ENCODE assay signal across 8 mouse cellular contexts in the genomic region with DNA sequence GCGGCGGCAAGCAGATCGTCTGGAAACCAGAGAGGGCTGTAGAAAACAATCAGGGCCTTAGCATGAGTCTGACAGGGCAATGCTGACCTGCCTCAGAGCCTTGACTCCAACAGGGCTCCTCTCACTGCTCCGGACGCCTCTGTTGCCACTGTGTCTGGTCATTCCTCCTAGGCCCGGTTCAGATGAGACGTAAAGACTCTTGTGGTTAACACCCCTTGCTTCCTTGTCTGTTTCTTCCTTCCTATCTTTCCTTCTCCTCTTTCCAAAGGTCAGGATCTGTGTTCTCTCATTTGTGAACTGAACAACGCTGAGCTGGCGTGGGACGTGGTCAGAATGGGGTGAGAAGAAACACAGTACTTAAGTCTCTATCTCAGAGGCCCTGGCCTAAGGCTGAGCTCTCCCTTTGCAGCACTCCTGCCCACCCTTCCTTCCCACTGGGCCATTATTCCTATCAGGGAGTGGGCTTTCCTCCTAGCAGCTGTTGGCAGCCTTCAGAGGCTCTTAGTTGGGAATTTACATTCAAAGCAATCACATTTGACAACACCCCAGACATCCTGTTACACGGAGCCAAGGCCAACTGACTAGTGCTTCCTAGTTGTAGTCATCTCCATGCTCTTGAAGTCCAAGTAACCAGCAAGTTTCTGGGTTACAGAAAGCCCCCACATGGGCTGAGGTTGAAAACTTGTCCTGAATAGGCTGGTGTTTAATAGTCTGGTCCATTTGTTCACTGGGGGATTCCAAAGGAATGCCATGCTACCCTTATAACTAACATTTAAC. TPM values are rescaled to one million over a fixed set of nuclear protein-coding genes. Genes with fewer than 3 reads are reported as not detected.
DNase-seq lines count a peak whose midpoint lies in the region; ATAC-seq and TF ChIP-seq lines count a peak whose summit lies in the region.

No protein-coding gene starts in this region.

- no peak for ATAC-seq in heart, embryonic 11.5 days (replicated peaks; ENCODE audit: insufficient number of reproducible peaks, low FRiP score, low TSS enrichment)
- ATAC-seq in forebrain, embryonic 15.5 days (replicated peaks) = no peak
- ATAC-seq in liver, embryonic 14.5 days (ENCODE audit: insufficient read depth) = no peak

- H3K36me3 ChIP-seq in heart, embryonic 11.5 days (ENCODE audit: control insufficient read depth, insufficient read depth, low read length) = peaks cover 21% of the 10 kb centered on the region
- H3K36me3 ChIP-seq in E14TG2a.4 (ENCODE audit: insufficient read depth, low read length) = peaks cover 17% of the 10 kb centered on the region
- peaks cover 33% of the 10 kb centered on the region for H3K36me3 ChIP-seq in forebrain, embryonic 15.5 days
- no peaks in the 10 kb centered on the region for H3K36me3 ChIP-seq in liver, embryonic 14.5 days (replicated peaks; ENCODE audit: control insufficient read depth, insufficient read depth, low read depth)

- DNase-seq in heart, adult 11 months = no peak
- no peak for DNase-seq in liver, embryonic 14.5 days (ENCODE audit: low read depth in 3 of 3, low spot score in 3 of 3)
- no peak for DNase-seq in urinary bladder, postnatal 36 days (ENCODE audit: low spot score in 2 of 2)
- no peak for DNase-seq in gastrocnemius, adult 18-20 months (ENCODE audit: low spot score)
- DNase-seq in cerebellum, postnatal 36 days = no peak

- H3K4me2 ChIP-seq in heart, embryonic 11.5 days = peak overlapping the region; percentile 89
- peak overlapping the region; percentile 67 for H3K4me2 ChIP-seq in forebrain, embryonic 15.5 days (replicated peaks)
- peak overlapping the region; percentile 77 for H3K4me2 ChIP-seq in liver, embryonic 14.5 days (ENCODE audit: low read depth)

- no peak for TF ChIP-seq EP300 in liver, embryonic 14.5 days (IDR thresholded peaks at IDR 0.05; ENCODE audit: low read depth)

- no peak overlapping the region for H3K27ac ChIP-seq in heart, embryonic 11.5 days (ENCODE audit: low read depth, low read length)
- no peak overlapping the region for H3K27ac ChIP-seq in forebrain, embryonic 15.5 days (replicated peaks)
- no peak overlapping the region for H3K27ac ChIP-seq in liver, embryonic 14.5 days

- 80% methylated on average over 11 of the region's 11 CpGs for WGBS in heart, embryonic 11.5 days (ENCODE audit: insufficient replicate concordance)
- 95% methylated on average over 11 of the region's 11 CpGs for WGBS in forebrain, embryonic 15.5 days
- WGBS in liver, embryonic 14.5 days (ENCODE audit: insufficient replicate concordance) = 64% methylated on average over 11 of the region's 11 CpGs

- H3K9ac ChIP-seq in heart, embryonic 11.5 days (ENCODE audit: low read depth, low read length) = no peak overlapping the region
- no peak overlapping the region for H3K9ac ChIP-seq in forebrain, embryonic 15.5 days (replicated peaks)
- no peak overlapping the region for H3K9ac ChIP-seq in liver, embryonic 14.5 days (replicated peaks)

- H3K4me1 ChIP-seq in heart, embryonic 11.5 days (ENCODE audit: control insufficient read depth, insufficient read depth, low read length) = peaks cover 7% of the 10 kb centered on the region; the same call in 1 of the 2 replicates
- peaks cover 28% of the 10 kb centered on the region for H3K4me1 ChIP-seq in E14TG2a.4 (replicated peaks; ENCODE audit: low read depth, low read length)
- H3K4me1 ChIP-seq in forebrain, embryonic 15.5 days = peaks cover 16% of the 10 kb centered on the region
- H3K4me1 ChIP-seq in liver, embryonic 14.5 days (replicated peaks; ENCODE audit: control insufficient read depth in 2 of 2, insufficient read depth in 2 of 2, low read length in 1 of 2) = peaks cover 0 to 21% of the 10 kb centered on the region in 2 experiments; a peak in 3 of 4 replicates

- H3K27me3 ChIP-seq in heart, embryonic 11.5 days (ENCODE audit: control insufficient read depth, insufficient read depth, low read length) = no peaks in the 10 kb centered on the region
- H3K27me3 ChIP-seq in E14TG2a.4 (ENCODE audit: insufficient read depth, low read length) = peaks cover 23% of the 10 kb centered on the region
- no peaks in the 10 kb centered on the region for H3K27me3 ChIP-seq in forebrain, embryonic 15.5 days
- H3K27me3 ChIP-seq in liver, embryonic 14.5 days (ENCODE audit: control insufficient read depth, insufficient read depth, low read length) = no peaks in the 10 kb centered on the region

- H3K4me3 ChIP-seq in heart, embryonic 11.5 days (ENCODE audit: low read depth, low read length) = peak overlapping the region; percentile 92; the same call in 1 of the 2 replicates
- peak overlapping the region; percentile 91; the same call in 1 of the 2 replicates for H3K4me3 ChIP-seq in E14TG2a.4 (replicated peaks; ENCODE audit: low read length)
- H3K4me3 ChIP-seq in forebrain, embryonic 15.5 days = peak overlapping the region; percentile 61
- H3K4me3 ChIP-seq in liver, embryonic 14.5 days (ENCODE audit: insufficient read depth in 1 of 2, low read depth in 2 of 2, low read length in 2 of 2) = peak overlapping the region in 1 of 2 experiments; percentile 60; a peak in 2 of 4 replicates

- no peak for TF ChIP-seq CTCF in E14TG2a.4 (conservative IDR thresholded peaks at IDR 0.05; ENCODE audit: low read length)
- no peak for TF ChIP-seq CTCF in liver, embryonic 14.5 days (IDR thresholded peaks at IDR 0.05; ENCODE audit: low read depth)

- no peaks in the 10 kb centered on the region; the same call in 1 of the 2 replicates for H3K9me3 ChIP-seq in heart, embryonic 11.5 days (replicated peaks; ENCODE audit: control insufficient read depth, low read length)
- no peaks in the 10 kb centered on the region for H3K9me3 ChIP-seq in E14TG2a.4 (ENCODE audit: low read length)
- no peaks in the 10 kb centered on the region; the same call in 1 of the 2 replicates for H3K9me3 ChIP-seq in forebrain, embryonic 15.5 days
- no peaks in the 10 kb centered on the region for H3K9me3 ChIP-seq in liver, embryonic 14.5 days (ENCODE audit: control insufficient read depth, low read length)

RNA-seq across cellular contexts. Expression of gene Mcfd2, which starts 1.5 kb away (rescaled TPM):
- 69.7 and 83.5 TPM in 2 replicates for polyA plus RNA-seq in heart, embryonic 11.5 days (2014; fragmentation: Nextera tagmentation; extraction: Ambion mirVana)
- 53.3 and 53.8 TPM in 2 replicates for polyA plus RNA-seq in forebrain, embryonic 15.5 days (2015; fragmentation: Nextera tagmentation; extraction: Ambion mirVana)
- 29.6 and 32.2 TPM in 2 replicates for polyA plus RNA-seq in liver, embryonic 14.5 days (2012; rRNA removed)
- polyA plus RNA-seq in liver, embryonic 14.5 days (2014; fragmentation: Nextera tagmentation; extraction: Ambion mirVana) = 54.9 and 55.1 TPM in 2 replicates
- 10 to 100 TPM; 20.9 to 27.6 TPM for total RNA-seq in gastrocnemius, adult 18-20 months (2021)

RNA-seq across cellular contexts. Expression of gene Ttc7, which starts 18.4 kb away (rescaled TPM):
- 1.4 and 1.9 TPM in 2 replicates for polyA plus RNA-seq in heart, embryonic 11.5 days (2014; fragmentation: Nextera tagmentation; extraction: Ambion mirVana)
- 4.5 and 4.8 TPM in 2 replicates for polyA plus RNA-seq in forebrain, embryonic 15.5 days (2015; fragmentation: Nextera tagmentation; extraction: Ambion mirVana)
- 7.8 and 8.4 TPM in 2 replicates for polyA plus RNA-seq in liver, embryonic 14.5 days (2012; rRNA removed)
- polyA plus RNA-seq in liver, embryonic 14.5 days (2014; fragmentation: Nextera tagmentation; extraction: Ambion mirVana) = 7.7 and 7.9 TPM in 2 replicates
- 10 to 100 TPM in 1 of 2 experiments, 1 to 10 TPM in 1; 8.6 to 10.6 TPM for total RNA-seq in gastrocnemius, adult 18-20 months (2021)
